Mouse (Mus musculus): ENCODE measurements around the gene Myo1d. TPM values are rescaled to one million over a fixed set of nuclear protein-coding genes. Genes with fewer than 3 reads are reported as not detected.

Gene Myo1d
- polyA plus RNA-seq, 1 experiment from 2014 or later: 26.4 TPM

- ATAC-seq (no peak), DNase-seq (ENCODE audit: low spot score) (no peak)
- peak overlapping the region; percentile 87 for H3K4me2 ChIP-seq (replicated peaks; ENCODE audit: low read depth, low read length)
- no peaks in the 10 kb centered on the region for H3K27me3 ChIP-seq (replicated peaks; ENCODE audit: insufficient read depth, low read length)
- no peaks in the 10 kb centered on the region for H3K9me3 ChIP-seq (ENCODE audit: low read length)
- no peak for TF ChIP-seq EP300 (IDR thresholded peaks at IDR 0.05)
- TF ChIP-seq CTCF (IDR thresholded peaks at IDR 0.05): no peak
- H3K36me3 ChIP-seq (ENCODE audit: insufficient read depth, low read length): peaks cover 13% of the 10 kb centered on the region; the same call in 1 of the 2 replicates
- H3K4me3 ChIP-seq (ENCODE audit: low read depth, low read length): peak overlapping the region; percentile 54
- H3K27ac ChIP-seq (ENCODE audit: low read length): no peak overlapping the region
- H3K4me1 ChIP-seq (ENCODE audit: insufficient read depth, low read depth, low read length): peaks cover 5% of the 10 kb centered on the region; the same call in 1 of the 2 replicates
- 15% methylated on average over 5 of the region's 5 CpGs for WGBS
- no peak overlapping the region; the same call in 1 of the 2 replicates for H3K9ac ChIP-seq (replicated peaks; ENCODE audit: low read depth)
Measured at GRCm38 (mm10) chr11:80811156-80811555, 31.3 kb upstream of the Myo1d start.

- Histone ChIP-seq H3K27ac (ENCODE audit: low read length) (peak within 1 kb of the TSS; percentile 51), H3K27me3 (replicated peaks; ENCODE audit: insufficient read depth, low read length) (no peaks in the 10 kb centered on the region)
- peak; percentile 54 for DNase-seq (ENCODE audit: low spot score)
Measured at GRCm38 (mm10) chr11:80809993-80810821, 30.4 kb upstream of the Myo1d start, which contains the start of gene Tmem98. Gene Tmem98, plus strand, starts transcription at chr11:80810175.

GRCm38 (mm10) chr11:80809666-80809992 is 29.8 kb upstream of the Myo1d start:
- Histone ChIP-seq H3K27me3 (replicated peaks; ENCODE audit: insufficient read depth, low read length) (no peaks in the 10 kb centered on the region), H3K4me1 (ENCODE audit: insufficient read depth, low read depth, low read length) (peaks cover 5% of the 10 kb centered on the region; the same call in 1 of the 2 replicates), H3K9me3 (ENCODE audit: low read length) (no peaks in the 10 kb centered on the region), H3K4me3 (ENCODE audit: low read depth, low read length) (peak overlapping the region; percentile 54; the same call in 1 of the 2 replicates), H3K27ac (ENCODE audit: low read length) (peak overlapping the region; percentile 51; the same call in 1 of the 2 replicates), H3K4me2 (replicated peaks; ENCODE audit: low read depth, low read length) (peak overlapping the region; percentile 87), H3K9ac (replicated peaks; ENCODE audit: low read depth) (peak overlapping the region; percentile 40), H3K36me3 (ENCODE audit: insufficient read depth, low read length) (peaks cover 9% of the 10 kb centered on the region; the same call in 1 of the 2 replicates)
- 25% methylated on average over 5 of the region's 6 CpGs for WGBS
- TF ChIP-seq CTCF (IDR thresholded peaks at IDR 0.05) (no peak), EP300 (IDR thresholded peaks at IDR 0.05) (no peak)
- DNase-seq (ENCODE audit: low spot score): no peak
- ATAC-seq: peak; percentile 25

More at GRCm38 (mm10) chr11:80809993-80810821, 30.4 kb upstream of the Myo1d start, which contains the start of gene Tmem98:
- peak within 1 kb of the TSS; percentile 40 for H3K9ac ChIP-seq (replicated peaks; ENCODE audit: low read depth)
- H3K9me3 ChIP-seq (ENCODE audit: low read length): no peaks in the 10 kb centered on the region
- H3K4me3 ChIP-seq (ENCODE audit: low read depth, low read length): peak within 1 kb of the TSS; percentile 54
- peak; percentile 85 for ATAC-seq
- H3K4me1 ChIP-seq (ENCODE audit: insufficient read depth, low read depth, low read length): peaks cover 5% of the 10 kb centered on the region; the same call in 1 of the 2 replicates
- H3K4me2 ChIP-seq (replicated peaks; ENCODE audit: low read depth, low read length): peak within 1 kb of the TSS; percentile 87
- 3% methylated on average over 39 of the region's 54 CpGs for whole genome bisulfite sequencing
- TF ChIP-seq CTCF (IDR thresholded peaks at IDR 0.05) (peak; percentile 5; the same call in 1 of the 2 replicates), EP300 (IDR thresholded peaks at IDR 0.05) (no peak)
- peaks cover 10% of the 10 kb centered on the region; the same call in 1 of the 2 replicates for H3K36me3 ChIP-seq (ENCODE audit: insufficient read depth, low read length)

- H3K27ac ChIP-seq (ENCODE audit: low read length): no peak overlapping the region
- no peaks in the 10 kb centered on the region for H3K36me3 ChIP-seq (ENCODE audit: insufficient read depth, low read length)
- ATAC-seq (no peak), DNase-seq (ENCODE audit: low spot score) (peak; percentile 67)
- H3K4me2 ChIP-seq (replicated peaks; ENCODE audit: low read depth, low read length): no peak overlapping the region
- no peaks in the 10 kb centered on the region for H3K9me3 ChIP-seq (ENCODE audit: low read length)
- TF ChIP-seq EP300 (IDR thresholded peaks at IDR 0.05) (no peak), CTCF (IDR thresholded peaks at IDR 0.05) (peak; percentile 53)
- 49% methylated on average over 6 of the region's 6 CpGs for WGBS
- peaks cover 5% of the 10 kb centered on the region; the same call in 1 of the 2 replicates for H3K4me1 ChIP-seq (ENCODE audit: insufficient read depth, low read depth, low read length)
- H3K27me3 ChIP-seq (replicated peaks; ENCODE audit: insufficient read depth, low read length): no peaks in the 10 kb centered on the region
- H3K4me3 ChIP-seq (ENCODE audit: low read depth, low read length): no peak overlapping the region
- H3K9ac ChIP-seq (replicated peaks; ENCODE audit: low read depth): no peak overlapping the region
Measured at GRCm38 (mm10) chr11:80808551-80809070, 28.8 kb upstream of the Myo1d start.

- no peak for TF ChIP-seq EP300 (IDR thresholded peaks at IDR 0.05)
- no peak for TF ChIP-seq CTCF (IDR thresholded peaks at IDR 0.05)
- peak; percentile 66 for DNase-seq (ENCODE audit: low spot score)
Measured at GRCm38 (mm10) chr11:80802706-80803105, 22.9 kb upstream of the Myo1d start.

GRCm38 (mm10) chr11:80799979-80800378 is 20.2 kb upstream of the Myo1d start:
- Histone ChIP-seq H3K27ac (ENCODE audit: low read length) (no peak overlapping the region), H3K4me2 (replicated peaks; ENCODE audit: low read depth, low read length) (no peak overlapping the region), H3K9ac (replicated peaks; ENCODE audit: low read depth) (no peak overlapping the region), H3K9me3 (ENCODE audit: low read length) (no peaks in the 10 kb centered on the region), H3K27me3 (replicated peaks; ENCODE audit: insufficient read depth, low read length) (no peaks in the 10 kb centered on the region), H3K36me3 (ENCODE audit: insufficient read depth, low read length) (no peaks in the 10 kb centered on the region), H3K4me3 (ENCODE audit: low read depth, low read length) (no peak overlapping the region), H3K4me1 (ENCODE audit: insufficient read depth, low read depth, low read length) (peaks cover 7% of the 10 kb centered on the region; the same call in 1 of the 2 replicates)
- DNase-seq (ENCODE audit: low spot score) (peak; percentile 44), ATAC-seq (0 out of 2 replicates have a peak, but pooled peaks have one; percentile 48)
- TF ChIP-seq CTCF (IDR thresholded peaks at IDR 0.05) (peak; percentile 60), EP300 (IDR thresholded peaks at IDR 0.05) (no peak)
- 29% methylated on average over 3 of the region's 3 CpGs for WGBS

More at GRCm38 (mm10) chr11:80802706-80803105, 22.9 kb upstream of the Myo1d start:
- no peaks in the 10 kb centered on the region for H3K9me3 ChIP-seq (ENCODE audit: low read length)
- H3K36me3 ChIP-seq (ENCODE audit: insufficient read depth, low read length): no peaks in the 10 kb centered on the region
- no peak overlapping the region for H3K4me2 ChIP-seq (replicated peaks; ENCODE audit: low read depth, low read length)
- 14% methylated on average over 3 of the region's 3 CpGs for WGBS
- no peaks in the 10 kb centered on the region for H3K27me3 ChIP-seq (replicated peaks; ENCODE audit: insufficient read depth, low read length)
- H3K27ac ChIP-seq (ENCODE audit: low read length): peak overlapping the region; percentile 52
- ATAC-seq: peak; percentile 69
- no peak overlapping the region; the same call in 1 of the 2 replicates for H3K9ac ChIP-seq (replicated peaks; ENCODE audit: low read depth)
- no peak overlapping the region for H3K4me3 ChIP-seq (ENCODE audit: low read depth, low read length)
- peaks cover 7% of the 10 kb centered on the region; the same call in 1 of the 2 replicates for H3K4me1 ChIP-seq (ENCODE audit: insufficient read depth, low read depth, low read length)
